Mouse (Mus musculus) T-helper 1 cell (primary cell): ENCODE results near the gene Clec3b.

ENCODE experiments used
- in situ Hi-C: fragments of 300-600 bp; cut with MboI, MseI; formaldehyde crosslinking; loops from one replicate; pipeline ENCODE4 v1.15.1; 2025; ENCODE audit warnings: high pct_unique_total_duplicates

Clec3b gene

DNA sequence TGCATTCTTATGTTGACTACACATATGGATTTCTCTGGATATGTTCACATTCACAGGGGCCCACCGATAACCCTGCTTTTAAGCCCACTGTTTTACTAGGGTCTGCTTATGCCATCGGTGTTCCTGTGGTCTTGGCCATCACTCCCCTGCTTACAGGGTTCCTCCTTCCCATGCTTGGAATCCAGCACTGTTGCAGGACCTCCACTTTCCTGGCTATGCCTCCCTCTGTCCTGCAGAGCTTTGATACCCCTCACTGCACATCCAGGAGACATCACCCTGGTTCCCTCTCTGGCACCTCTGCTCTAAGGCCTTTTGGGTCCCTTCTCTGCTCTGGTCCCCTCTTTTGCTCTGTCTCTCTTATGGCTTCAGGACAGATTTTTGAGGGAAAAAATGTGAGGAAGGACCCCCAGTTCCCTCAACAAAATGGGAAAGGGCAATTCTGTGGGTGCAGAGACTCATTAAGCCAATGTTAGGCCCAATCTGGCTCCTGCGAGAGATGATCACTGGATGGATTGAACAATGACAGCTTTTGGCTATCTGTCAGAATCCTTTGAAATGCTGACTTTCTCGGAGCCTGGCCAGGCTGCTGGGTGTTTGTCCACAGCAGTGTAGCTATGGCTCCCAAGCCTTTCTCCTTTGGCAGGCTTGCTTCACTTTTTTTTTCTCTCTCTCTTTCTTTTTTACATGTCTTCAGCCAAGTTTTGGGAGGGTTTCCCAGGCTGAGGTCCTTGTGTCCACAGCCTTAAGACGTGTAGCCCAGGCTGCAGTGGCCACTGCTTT, at the start of gene Clec3b:
Gene Clec3b, plus strand, starts transcription at position 706 of the 780 bp plus-strand sequence.
- in situ Hi-C loops, result no loop called here

DNA sequence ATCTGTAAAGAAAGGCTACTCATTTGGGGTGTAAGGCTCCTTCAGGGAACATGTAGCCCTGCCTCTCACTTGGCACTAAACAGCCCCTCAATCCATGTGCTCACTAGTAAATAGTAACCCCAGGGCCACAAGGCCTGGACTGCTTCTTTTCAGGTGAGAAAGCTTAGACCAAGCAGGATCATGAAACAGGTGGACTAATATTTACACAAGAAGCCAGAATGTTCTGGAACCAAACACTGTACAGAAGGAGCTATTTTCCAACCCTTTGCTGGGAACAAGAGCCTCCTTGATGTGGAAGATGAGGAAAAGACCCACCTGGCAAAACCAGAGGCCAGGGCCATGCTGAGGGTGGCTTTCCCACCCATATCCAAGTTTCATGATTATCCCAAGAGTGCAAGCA, 47.3 kb upstream of the Clec3b start:
- in situ Hi-C loops, result no loop called here

DNA sequence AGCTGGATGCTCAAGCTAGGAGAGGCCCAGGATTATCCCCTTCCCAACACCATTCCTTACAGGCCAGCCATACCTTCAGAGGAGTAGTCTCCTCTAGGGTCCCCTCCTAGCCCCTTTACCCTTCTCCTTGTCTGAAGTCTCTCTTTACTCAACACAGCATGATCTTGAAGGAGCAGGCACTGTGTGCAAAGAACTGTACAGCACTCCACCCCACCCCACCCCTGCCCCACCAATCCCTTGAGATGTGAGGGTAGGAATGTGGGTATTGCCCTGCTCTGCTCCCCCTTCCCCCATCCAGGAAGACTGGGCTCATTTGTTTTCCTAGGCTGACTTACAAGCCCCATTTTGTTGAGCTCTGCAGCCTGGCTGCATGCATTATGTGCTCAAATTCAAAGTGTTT, 46.4 kb upstream of the Clec3b start:
- in situ Hi-C loops, result no loop called here

DNA sequence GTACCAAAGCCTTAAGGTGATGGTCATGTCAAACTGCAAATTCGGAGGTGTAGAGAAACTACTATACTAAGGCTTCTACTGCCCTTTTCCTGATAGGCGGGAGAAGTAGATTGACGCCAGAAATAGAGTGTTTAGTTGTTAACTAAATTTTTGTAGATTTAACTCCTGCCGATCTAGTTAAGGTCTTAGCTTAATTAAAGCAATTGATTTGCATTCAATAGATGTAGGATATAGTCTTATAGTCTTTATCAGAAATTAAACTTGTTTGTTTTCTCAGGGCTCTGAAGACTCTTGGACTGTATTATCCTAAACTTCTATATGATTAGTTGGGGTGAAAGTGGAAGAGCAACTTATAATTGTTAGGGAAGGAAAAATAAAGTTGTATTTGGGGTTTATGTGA, 43.6 kb upstream of the Clec3b start:
- in situ Hi-C loops, result no loop called here

DNA sequence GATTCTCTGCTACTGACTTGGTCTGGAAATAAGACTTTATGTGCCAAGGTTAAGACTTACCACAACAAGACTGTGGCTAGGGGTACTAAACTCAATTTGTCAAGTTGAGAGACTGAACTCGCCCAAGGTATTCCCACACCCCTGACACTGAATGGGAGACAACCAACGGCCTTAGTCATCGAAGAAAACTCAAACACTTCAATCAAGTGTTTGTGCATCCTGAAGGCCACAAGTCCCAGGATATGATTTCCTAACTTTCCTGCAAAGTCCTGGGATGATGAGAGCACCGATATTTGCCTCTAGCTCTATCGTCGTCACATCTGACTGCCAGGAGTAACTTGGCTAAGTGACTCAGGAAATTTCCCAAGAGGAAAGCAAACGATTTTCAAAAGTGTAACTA, 41.6 kb upstream of the Clec3b start:
- in situ Hi-C loops, result no loop called here

DNA sequence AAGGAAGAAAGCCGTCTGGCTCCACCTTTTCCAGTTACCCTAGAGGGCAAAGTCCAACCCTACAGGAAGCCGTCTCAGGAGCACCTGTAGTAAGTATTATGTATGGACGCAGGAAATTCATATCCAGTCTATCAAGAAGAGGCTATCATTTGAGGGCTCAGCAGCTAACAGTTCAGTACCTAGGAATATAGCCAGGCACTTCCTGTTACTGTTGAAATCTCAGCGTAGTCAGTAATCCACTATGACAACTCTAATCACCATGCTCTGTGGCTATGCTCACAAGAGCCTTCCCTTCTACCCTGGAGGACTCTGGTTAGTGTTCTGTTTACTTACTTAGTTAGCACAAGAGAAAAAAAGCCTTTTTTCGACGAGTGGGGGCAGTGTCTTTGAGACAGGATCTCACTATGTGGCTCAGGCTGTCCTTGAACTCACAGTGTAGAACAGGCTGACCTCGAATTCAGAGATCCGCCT, 39.0 kb upstream of the Clec3b start:
- in situ Hi-C loops, result no loop called here

DNA sequence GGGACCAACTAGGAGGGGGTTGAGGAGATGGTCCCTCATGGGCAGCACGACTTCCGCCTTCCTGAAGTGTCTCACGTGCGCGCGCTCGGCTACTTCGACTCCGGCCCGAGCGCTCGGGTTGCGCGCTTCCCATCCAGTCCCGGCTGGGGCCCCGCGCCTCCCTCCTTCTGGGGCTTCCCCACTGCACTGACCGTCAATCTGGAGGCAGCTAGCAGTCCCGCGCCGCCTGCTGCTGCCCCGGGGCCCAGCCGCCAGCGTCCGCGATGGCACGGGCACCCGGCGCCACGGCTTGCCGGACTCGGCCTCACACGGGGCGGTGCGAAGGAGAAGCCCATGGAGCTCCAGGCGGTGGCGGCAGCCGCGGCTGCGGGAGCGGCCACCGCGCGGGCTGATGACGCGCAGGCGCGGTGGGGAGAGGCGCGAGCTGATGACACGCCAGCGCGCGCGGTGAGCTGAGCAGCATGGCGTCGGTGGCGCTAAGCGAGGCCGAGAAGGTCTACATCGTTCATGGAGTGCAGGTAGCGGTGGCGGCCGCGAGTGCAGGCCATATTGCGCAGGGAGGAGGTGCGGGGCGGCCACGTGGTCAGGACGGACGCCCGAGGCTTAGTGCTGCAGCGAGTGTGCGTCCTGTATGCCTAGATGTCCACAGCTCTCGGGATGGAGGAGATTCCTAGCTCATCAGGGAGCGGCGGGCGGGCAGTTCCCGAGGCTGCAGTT, 37.8 kb upstream of the Clec3b start, which contains the start of the genes Zdhhc3 and Exosc7:
Gene Zdhhc3, minus strand, starts transcription at position 401 of the 717 bp plus-strand sequence.
Gene Exosc7, plus strand, starts transcription at position 411 of the 717 bp plus-strand sequence.
- in situ Hi-C loops, result no loop called here

DNA sequence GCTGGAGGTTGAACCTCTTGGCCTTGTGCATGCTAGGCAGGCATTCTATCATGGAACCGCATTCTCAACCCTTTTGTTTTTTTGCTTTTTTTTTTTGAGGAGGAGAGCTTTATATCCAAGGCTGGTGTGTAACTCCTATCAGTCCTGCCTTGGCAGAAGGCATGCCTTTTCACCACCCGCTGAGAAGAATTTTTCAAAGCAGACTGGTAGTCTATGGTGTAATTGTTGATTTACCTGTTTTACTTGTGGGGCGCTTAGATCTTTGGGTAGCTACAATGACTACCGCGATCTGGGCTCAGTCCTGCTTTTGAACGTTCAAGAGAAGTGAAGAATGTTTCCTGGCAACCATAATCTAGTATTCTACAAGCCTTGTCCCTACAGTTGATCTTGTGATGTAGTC, 36.8 kb upstream of the Clec3b start:
- in situ Hi-C loops, result no loop called here

DNA sequence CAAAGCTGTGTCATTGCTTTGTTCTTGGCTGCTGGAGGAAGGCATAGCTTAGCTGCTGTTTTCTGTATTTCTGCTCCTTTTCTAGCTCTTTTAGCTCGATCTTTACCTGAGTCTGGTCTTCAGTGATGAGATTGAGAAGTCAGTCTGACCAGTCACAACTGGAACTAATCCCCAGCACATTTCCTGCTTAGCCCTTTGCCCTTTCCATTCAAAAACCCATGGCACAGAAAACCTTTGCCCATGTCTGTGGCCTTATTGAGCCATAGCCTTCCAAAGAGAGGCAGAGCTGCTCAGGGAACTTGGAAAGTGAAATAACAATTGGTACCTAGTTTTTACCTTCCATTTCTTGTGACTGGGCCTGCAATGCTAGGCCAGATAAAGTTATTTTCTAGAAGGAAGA, 35.2 kb upstream of the Clec3b start:
- in situ Hi-C loops, result no loop called here

DNA sequence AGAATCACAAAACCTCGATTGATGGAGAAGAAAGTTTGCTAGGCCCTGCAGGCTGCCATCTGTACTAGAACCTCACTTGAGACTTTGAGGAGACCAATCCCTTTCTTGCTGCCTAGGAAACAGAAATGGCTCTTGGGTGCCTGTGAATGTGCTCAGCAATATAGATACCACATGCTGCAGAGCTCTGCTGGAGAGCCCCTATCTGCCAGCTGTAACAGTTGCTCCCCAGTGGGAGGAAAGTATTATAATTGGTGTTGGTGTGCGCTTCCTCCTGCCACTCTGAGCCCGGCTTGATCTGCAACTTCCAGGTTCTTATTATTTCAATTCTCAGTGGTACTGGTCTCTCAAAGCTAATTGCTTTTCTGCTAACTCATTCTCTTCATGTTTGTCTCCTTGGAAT, 27.7 kb upstream of the Clec3b start:
- in situ Hi-C loops, result no loop called here

DNA sequence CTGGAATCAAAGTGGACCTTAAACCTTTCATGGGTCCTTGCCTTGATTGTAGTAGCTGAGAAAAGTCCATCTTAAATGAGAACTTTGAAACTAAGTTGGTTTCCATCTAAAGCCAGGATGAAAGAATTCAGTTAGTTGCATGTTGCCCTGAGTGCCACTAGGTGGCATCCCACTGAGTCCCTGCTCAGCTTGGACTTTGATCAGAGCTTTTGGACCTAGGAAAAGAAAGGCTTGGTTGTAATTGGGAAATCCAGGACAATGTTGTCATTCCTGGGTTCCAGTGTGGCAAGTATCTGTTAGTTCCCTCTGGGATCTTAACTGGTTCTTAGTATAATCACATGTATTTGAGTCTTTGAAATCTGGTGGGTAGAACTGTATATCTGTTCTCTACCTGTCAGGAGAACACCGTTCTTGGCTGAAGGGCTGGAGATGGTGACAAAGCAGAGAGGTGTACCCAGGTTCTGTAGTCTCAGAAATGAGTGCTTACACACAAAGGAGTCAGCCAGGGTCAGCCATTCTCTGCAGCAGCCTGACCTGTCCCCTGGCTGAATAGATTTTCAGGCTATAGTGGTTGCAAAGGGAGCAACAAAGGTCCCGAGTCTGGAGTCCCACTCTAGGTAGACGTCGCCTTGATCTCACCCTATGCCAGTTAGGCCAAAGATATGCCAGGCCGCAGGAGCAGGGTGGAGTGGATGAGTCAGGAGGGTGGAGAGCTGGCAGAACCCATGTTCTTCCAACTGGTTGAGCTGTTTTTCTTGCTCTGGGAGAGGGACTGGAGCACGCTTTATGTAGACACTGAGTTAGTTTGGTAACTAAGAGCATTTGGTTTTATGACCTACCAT, 27.0 kb upstream of the Clec3b start:
- in situ Hi-C loops, result no loop called here

DNA sequence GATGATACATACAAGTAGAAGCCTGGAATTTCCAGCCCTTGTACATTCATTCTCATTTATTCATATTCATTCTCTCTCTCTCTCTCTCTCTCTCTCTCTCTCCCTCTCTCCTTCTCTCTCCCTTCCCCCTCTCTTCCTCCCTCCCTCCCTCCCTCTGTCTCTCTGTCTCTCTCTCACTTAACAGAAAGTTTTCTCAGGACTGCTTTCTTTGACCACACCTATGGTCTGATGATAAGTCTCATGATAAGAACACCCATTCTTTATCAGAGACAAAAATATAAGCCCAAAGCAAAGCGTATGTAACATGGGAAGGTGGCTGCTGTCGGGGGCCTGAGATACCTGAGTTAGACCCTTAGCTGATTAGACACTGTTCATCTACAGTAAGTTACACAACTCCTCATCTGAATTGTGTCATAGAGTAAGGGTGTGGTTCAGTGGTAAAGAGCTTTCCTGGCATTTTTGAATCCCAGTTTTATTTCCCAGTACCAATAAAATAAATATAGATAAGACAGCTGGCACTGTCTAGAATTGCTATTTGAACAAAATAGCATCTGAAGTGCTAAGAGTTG, 26.2 kb upstream of the Clec3b start:
- in situ Hi-C loops, result no loop called here

DNA sequence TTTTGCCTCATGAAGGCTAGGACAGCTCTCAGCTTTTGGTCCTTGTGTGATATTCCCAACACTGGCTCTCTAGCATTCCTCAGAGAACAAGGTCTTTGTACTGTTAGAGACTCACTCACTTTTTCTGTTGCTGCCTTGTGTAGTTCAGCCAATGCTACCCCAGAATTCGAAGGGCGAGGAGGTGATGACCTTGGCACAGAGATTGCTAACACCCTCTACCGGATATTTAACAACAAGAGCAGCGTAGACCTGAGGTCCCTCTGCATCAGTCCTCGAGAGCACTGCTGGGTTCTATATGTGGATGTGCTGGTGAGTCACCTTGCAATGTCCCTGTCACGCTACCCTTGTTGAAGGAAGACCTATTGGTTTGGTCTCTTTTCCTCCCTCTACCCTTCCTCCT, 23.1 kb upstream of the Clec3b start:
- in situ Hi-C loops, result no loop called here

DNA sequence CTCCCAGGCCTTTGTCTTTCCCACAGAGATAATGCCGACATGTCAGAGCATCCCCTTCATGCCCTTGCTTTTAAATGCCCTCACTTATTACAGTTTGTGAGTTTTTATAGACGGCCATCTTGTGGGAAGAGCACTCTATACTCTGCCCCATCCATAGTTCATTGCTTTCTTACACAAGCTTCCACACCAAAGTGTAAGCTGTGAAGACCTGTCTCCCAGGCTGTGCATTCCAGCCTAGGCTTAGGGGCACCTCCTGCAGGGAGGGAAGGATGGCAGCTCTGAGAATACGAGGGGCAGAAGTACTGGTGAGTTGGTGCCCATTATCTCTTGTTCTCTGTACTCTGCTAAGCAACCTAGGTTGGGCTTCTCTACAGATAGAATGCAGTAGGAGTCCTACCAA, 17.8 kb upstream of the Clec3b start:
- in situ Hi-C loops, result no loop called here

DNA sequence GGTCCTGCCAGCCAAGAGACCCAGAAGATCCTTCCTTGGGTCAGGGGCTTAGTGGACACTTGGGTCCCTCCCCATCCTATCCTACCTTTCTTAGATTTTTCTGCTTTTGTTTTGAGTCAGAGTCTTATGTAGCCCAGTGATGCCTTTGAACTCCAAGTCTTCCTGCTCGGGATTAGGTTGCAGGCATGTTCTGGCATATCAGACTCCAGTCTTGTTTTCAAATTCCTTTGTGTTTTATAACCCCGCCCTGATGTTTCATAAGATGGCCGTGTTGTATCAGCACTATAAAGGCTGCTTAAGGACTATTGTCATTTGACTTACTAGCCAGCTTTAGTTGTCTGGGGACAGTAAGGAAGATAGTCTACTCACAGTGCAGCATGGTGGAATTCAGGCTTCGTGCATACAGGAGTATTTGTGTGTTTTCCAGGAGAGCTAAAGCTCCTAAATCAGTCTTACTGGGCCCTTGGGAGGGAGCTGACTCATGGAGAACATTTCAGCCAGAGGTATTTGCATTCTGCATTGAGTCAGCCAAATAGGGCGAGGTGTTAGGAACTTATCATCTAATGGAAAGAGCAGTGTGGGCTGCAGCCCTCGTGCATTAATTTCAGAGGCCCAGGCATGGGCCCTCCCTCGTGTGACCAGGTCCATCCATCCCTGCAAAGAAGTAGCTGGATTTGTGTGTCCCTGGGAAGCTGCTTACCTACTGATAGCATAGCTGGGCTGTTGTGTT, 13.6 kb upstream of the Clec3b start:
- in situ Hi-C loops, result no loop called here

DNA sequence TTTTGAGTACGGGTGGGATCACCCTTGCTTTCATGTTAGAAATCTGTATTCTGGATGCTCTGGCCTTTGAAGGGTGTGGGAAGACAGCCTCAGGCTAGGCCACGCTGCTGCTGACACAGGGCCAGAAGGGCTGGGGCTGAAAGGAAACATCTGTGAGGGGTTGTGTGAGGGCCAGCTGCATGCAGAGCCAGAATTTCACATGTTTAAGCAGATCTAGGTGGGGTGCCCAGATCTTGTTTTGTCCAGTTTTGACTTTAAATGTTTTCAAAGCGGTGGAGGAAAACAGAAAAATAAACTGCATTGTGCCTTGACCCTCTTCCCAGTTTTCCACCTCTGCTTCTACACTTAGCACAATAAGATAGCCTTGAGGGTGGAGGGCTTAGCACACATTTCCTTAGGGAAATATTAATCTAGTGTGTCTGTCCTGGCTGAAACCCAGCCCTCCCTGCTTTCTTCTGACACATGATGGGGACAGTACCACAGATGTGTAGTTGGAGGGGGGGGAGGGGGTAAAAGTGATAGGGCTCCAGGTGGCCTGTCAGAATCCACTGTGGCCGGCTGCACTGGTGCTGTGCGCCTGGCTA, 11.8 kb upstream of the Clec3b start:
- in situ Hi-C loops, result no loop called here

DNA sequence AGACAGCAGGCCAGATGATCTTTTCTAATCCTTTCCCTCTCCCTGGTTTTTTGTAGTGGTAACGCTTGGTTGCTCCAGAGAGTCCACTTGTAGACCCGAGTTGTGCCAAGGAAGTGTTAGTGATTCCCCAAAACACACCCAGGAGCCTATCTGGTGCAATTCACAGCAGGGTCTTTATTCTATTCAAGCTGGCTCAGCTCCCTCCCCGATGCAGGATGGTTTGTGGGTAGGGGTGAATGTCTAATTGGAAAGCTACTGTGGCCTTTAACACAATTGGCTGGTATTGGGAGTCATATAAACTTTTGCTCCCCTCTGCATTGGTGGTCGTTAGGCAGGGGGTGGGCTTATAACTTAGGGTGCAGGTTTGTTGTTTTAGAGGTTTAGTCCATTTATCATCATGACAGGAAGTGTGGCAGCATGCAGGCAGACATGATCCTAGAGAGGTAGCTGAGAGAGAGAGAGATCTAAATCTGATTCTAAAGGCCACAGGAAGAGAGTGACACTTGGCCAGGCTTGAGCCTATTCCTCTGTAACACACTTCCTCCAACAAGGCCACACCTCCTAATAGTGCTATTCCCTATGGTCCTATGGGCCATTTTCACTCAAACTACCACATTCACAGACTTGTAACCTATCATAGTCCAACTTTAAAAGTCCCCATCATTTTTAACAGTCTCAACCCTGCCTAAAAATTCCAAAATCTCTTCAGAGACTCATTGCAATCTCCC, 10.7 kb upstream of the Clec3b start:
- in situ Hi-C loops, result no loop called here

DNA sequence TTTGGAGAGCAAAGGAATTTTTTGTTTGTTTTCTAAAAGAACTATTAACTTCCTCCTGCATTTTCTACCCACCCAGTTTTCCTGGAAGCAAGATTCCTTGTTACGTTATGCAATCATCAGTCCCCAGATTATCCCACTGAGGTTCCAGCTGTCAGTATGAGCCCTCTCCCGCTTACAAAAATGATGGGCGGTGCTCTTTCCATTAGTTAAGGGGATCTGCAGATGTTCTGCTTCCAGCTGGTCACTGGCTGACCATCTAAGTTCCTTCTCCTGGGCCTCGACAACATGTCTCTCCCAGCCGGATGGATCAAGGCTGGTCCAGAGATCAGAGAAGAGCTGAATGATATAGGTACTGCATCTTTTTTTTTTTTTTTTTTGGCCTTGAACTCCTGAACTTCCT, 2.3 kb upstream of the Clec3b start:
- in situ Hi-C loops, result no loop called here

DNA sequence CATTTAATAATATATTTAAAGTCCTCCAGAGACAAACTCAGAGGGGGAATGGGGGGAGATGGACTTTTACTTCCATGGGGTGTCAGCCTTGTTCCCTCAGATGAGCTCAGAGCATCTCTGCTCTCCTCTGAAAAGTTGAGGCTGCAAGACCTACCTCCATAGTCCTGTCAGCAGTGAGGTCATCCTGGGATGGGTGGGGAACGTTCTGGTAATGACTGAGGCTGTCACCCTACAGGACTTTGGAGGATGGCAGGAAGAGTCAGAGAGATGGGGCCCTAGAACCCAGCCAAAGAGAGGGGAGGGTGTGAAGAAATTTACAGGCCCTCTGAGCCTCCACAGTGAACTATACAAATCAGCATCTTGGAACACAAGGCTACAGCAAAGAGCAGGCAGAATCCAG, 815 bp downstream of the Clec3b start:
- in situ Hi-C loops, result no loop called here

DNA sequence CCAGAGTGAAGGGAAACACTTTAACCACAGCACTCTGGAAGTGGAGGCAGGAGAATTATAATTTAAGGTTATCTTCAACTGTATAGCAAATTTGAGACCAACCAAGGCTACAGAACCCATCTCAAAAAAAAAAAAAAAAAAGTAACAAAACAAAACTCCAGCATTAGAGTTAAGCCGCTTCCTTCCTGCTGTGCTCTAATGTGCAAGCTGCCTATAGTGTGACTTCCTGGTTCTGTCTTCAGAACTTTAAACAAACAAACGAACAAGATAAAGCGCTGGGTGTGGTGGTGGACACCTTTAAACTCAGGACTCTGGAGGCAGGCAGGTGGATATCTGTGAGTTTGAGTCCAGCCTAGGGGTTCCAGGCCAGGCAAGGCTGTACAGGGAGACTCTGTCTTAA, 1.3 kb downstream of the Clec3b start:
- in situ Hi-C loops, result no loop called here
